Mouse (Mus musculus) liver, postnatal 0 days (tissue): Measurements from ENCODE around the gene Mcat.

Source experiments
- CTCF ChIP-seq: sonication (generic); IDR thresholded peaks from 2 replicates; pipeline ENCODE4 v1.5.1; 2016; ENCODE audit warnings: antibody characterized with exemption, low read depth
- EP300 ChIP-seq: IDR thresholded peaks from 2 replicates; pipeline ENCODE4 v1.6.1; 2016; ENCODE audit warnings: antibody characterized with exemption, low read depth, mild to moderate bottlenecking

DNA sequence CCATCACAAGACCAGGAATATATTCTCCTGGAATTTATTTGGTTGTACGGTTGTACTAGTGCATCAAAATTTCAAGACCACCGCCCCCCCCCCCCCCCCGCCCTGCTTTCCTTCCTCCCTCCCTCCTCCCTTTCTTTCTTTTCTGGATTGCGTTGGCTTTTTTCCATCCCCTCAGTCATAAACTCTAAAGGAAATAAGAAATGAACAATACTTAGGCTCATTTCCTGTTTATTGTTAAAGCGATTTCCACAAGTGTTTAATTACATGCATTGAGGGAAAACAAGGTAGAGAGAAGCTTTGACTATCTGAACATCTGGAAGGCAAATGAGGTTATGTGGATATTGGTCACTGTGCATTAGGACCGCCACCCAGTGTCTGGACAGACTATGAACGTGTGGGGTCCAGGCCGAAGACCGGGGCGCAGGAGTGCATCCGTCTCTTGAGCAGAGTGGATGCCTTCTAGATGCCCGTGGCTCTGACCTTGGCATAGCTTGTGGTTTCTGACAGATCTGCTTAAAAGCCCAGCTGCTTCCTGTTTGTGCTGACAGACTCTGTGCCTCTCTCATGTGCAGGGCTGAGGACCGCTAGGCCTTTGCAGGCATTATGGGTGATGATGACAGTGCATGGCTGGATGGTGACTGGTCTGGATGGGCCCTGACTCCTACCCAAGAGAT lies 38.9 kb upstream of the Mcat start:
- TF ChIP-seq CTCF (no peak), EP300 (no peak)
